Mouse (Mus musculus): ENCODE measurements around the gene Mex3d.

GRCm38 (mm10) chr10:80388731-80389130 is 1.3 kb upstream of the Mex3d start:
- TF ChIP-seq POLR2A (IDR thresholded peaks at IDR 0.05; ENCODE audit: low read depth, low read length): no peak
- TF ChIP-seq CTCF (conservative IDR thresholded peaks at IDR 0.05; ENCODE audit: insufficient read depth, insufficient read length, low read depth, low read length): no peak
